Mouse (Mus musculus) heart, postnatal 0 days (tissue): Measurements from ENCODE around the gene Slc44a5.

Experiments used
- CTCF ChIP-seq: IDR thresholded peaks from 2 replicates; pipeline ENCODE4 v1.5.1; 2016; ENCODE audit warnings: antibody characterized with exemption, control low read depth, low read depth
- EP300 ChIP-seq: IDR thresholded peaks from 2 replicates; pipeline ENCODE4 v1.6.1; 2016; ENCODE audit warnings: antibody characterized with exemption, low read depth

GRCm38 (mm10) chr3:154127246-154127645, 154.0 kb downstream of the Slc44a5 start:
- TF ChIP-seq CTCF: no peak
- TF ChIP-seq EP300: no peak
